Mouse (Mus musculus) thymus, postnatal 14 days (tissue): Measurements from ENCODE around the gene Ldlrad1.

Experiments
- DNase-seq: peaks from one replicate; pipeline ENCODE4 v3.0.0; 2021

Ldlrad1 gene

DNA sequence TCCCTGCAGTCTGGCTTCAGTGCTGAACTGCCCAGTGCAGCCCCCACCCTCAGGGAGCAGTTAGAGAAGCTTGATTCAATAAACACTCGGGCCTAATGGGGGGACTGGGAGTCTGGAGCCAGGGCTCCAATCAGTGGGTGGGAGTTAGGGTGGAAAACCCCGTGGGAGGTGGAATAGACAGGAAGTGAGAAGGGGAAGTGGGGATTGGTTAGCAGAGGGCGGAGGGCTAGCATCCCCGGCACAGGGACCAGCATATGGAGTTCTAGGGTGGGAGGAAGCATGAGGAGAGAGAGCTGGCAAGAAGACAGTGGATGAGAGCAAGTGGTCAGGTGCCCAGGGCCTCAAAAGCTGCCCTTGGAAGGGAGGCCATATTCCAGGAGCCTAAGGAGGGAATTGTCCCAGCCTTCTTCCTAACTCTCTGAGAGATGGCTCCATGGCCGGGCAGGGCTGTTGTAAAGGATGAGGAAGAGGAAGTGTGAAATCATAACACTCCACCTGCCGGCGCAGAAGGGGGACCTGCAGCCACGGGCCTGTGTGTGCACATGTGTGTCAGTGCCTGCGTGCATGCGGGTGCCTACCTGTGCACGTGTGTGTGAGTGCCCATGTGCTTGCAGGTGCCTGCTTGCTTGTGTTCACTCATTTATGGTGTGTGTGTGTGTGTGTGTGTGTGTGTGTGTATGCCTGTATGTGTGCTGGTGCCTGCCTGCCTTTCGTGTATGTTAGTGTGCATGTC is 4.5 kb downstream of the Ldlrad1 start:
- DNase-seq: no peak

DNA sequence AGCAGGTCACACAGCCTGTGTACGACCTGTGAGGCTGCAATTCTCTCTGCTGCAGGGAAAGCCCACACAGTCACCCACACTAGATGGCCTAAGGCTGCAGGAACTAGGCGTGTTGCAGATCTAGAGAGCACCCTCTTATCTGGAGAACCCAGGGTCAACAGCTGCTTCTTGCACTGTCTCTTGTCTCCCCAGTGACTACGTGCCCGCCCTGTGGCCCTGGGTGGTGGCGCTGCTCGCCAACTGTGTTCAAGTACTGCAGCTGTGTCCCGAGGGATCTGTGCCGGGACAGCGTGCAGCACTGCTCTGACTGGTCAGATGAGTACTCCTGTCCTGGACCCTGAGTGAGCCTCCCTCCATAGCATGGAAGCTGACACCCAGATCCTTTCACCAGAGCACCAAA is 8.6 kb downstream of the Ldlrad1 start:
- no peak for DNase-seq

DNA sequence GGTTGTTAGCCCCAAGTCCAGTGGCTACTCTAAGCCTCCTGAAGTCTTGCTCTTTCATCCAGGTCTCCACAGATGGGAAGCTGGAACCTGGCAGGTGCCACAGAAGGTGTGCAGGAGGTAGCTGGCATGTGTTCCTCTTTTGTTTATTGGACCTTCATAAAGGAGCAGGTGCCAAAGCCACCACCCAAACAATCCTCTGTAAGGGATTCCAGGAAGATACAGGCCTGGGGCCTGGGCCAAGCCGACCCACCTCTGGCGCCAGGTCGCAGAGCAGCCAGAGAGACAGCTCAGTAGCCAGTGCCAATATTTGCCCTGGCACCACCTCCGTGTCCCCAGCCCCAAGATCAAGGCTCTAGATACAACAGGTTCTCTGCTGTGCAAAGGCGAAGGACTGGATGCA is 12.5 kb downstream of the Ldlrad1 start:
- DNase-seq: no peak

DNA sequence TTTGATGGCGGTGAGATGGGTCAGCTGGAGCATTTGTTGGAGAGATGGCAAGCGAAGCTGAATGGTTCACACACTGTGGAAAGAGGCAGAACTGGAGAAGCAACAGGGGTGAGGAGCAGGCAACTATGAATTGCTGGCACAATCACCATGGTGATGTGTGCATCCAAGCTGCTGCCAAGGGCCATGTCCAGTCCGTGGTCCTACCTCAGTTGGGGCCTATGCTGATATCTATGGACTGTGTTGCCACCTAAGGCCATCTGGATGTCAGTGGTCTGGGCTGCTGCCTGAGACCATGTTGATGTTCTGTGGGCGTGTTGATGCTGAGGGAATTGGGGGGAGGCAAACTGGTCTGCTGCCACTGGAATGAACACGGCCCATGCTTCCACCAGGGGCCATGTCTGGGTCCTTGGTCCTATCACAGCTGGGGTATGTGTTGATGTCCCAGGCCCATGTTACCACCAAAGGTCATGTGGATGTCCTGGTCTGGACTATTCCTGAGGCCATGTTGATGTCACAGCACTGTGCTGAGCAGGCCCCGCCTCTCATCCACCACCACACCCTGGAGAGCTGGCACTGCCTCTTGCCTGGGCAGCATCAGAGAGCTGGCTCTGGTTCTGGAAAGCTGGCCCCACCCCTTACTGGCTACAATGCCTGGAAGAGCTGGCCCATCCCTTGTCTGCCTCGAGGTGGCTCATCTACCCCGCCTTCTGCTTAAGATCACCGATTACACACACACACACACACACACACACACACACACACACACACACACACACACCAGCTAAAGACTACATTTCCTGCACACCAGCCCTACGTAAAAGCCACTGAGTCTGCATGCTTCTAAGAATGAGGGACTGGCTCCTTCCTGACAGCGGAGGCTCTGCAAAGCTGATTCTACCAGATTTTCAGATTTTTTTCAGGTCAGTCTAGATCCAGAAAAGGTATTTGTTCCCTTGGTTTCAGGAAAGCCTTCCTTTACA is 14.5 kb downstream of the Ldlrad1 start:
- DNase-seq: no peak

DNA sequence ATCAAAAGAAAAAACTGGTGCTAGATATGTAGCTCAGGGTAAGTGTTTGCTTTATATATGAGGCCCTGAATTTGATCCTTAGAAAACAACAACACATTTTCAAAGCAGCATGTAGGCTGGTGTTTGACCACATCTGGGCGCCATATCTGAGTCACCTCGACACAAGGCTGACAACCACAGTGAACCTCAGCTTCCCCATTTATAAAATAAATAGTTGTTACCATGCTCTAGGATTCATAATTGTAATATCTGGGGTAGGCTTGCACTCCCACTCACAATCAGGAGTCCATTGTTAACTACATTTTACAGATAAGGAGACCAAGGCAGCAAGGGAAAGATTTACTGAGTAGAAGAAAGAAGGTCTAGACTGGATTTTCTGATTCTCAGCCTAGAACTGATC is 17.3 kb downstream of the Ldlrad1 start:
- DNase-seq: no peak

DNA sequence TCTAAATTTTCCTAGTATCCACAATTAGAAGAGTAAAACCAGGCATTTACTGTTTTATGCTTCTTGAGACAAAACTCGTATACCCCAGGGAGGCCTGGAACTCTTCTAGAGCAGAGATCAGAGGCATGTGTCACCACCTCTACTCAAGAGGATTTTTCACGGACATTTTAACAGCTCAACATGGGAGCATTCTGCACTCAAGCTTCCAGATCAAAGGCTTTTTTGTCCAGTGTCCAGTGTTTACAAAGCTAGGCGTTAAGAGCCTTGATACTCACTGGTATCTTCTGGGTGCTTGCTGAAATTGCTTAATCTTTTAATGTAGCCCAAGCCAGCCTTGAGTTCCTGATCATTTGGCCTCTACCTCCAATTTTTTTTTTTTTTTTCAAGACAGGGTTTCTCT is 23.2 kb downstream of the Ldlrad1 start:
- no peak for DNase-seq

DNA sequence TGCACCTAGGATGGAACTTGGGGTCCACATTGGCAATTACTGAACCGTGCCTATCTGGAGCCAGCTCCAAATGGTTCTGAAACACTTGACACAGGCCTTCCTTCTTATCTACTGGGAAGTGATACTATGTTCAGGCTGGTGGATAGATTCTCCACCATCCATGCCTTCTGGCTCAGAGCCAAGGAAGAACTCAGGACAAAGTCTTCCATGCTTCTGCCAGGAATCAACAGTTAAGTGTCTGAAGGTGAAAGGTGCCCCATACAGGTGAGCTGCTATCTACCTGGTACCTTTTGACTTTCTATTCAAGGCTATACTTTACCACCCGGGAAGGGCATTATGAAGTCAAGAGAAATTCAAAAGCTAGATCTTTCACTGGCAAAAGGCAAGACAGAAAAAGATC is 29.3 kb downstream of the Ldlrad1 start:
- no peak for DNase-seq

DNA sequence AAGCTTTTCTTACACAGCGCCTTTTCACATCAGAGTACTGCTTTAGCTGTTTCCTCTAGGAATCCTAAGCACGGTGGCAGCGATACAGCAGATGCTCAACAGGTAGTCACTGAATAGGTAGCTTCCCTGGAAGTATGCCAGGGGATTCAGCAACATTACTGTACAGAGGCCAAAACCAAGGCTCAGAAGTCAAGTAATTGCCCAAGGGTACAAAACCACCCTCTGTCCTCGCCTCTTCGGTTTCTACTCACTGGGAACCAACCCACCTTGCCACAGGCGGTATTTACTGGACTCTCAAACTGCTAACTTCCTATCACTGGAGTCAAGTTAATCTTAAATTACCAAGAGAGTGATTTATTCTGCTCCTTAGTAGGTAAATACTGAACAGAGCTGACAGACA is 31.2 kb downstream of the Ldlrad1 start:
- DNase-seq: no peak

DNA sequence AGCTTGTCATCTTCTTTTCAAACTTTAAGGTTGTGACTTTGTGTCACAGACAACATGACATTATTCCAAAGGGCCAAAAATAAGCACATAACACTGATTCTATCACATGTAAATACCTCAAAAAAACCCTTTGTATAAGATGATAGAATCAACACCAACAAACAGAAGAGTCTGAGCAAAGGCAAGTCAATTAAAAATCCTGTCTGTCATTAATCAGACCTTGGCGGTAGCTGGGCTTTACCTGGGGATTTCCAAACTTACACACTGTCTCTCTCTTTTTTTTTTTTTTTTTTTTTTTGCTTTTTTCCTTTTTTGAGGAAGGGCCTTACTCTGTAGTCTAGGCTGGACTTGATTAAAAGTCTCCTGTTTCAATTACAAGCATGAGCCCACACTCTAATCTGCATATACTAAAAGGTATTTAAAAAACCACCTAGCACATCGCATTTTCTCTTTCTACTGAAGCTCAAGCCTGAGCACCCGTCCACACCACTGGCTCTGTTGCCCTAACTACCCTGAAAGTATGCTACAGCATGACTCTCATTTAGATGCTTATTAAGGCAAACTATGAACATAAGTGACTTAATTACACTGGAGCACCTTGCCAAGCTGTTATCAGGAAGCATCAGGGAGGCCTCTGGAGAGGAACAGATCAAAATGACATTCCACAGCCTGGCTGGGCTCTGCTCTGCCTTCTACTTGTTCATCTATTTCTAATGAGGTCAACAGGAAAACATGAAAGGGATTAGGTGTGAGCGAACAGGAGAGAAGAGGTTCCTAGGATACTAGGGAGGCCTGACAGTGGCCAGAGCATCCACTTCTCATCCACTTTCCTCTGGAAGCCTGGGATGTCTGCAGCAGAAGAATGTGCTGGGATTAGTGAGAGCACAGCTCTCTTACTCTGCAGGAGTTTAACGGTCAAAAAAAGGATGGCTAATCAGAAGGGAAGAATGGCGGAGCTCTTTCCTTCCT is 34.7 kb downstream of the Ldlrad1 start:
- DNase-seq: no peak

DNA sequence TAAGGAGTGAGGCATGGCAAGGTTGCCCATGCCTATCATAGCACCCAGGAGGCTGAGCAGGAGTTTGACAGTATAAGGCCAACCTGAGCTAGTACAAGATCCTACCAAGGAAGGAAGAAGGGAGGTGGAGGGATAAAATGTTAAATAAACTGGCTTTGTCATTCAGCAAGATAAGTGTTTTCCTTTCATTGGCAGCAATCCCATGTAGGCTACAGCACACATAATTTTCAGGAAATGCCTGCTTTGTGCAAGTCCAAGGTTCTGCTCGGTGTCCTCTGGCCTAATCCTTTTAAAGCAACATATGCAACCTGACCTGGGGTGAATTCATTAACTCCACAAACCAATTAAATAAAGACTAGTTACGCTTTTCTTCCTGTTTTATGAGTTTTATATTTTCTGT is 36.4 kb downstream of the Ldlrad1 start:
- no peak for DNase-seq

DNA sequence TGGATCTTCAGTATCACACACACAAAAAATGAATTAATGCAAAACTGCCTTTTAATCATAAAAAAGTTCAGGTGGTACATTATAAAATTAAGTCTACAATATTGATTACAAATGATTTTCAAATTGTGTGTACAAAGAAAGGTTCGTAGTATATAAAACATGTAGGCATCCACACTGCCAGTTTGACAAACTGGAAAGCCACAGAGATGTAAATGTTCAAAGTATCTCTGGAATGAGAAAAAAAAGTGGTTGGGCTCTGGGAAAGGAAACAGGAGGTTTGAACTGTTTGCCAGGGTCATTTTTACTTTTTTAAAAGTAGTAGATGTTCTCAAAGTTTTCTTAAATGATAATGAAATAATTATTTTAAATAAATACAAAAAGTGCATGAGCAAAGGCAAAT is 37.1 kb downstream of the Ldlrad1 start:
- no peak for DNase-seq

DNA sequence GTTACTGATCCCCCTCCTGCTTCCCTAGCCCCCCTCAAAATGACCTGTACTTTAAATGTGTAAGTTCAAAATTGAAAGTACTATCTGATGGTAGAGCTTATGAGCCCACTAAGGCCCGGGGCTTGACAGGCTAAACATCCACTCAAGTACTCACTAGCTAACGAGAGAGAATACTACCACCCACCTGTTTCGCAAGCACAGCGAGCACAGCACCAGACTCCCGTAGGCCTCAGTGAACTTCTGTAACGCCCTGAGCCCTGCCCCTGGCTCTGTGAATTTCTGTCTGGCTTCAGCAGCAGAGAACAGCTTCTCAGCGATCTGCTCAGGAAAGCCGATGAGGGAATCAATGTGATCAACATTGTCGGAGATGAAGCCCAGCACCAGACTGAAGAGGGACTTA is 38.1 kb downstream of the Ldlrad1 start:
- DNase-seq: no peak

DNA sequence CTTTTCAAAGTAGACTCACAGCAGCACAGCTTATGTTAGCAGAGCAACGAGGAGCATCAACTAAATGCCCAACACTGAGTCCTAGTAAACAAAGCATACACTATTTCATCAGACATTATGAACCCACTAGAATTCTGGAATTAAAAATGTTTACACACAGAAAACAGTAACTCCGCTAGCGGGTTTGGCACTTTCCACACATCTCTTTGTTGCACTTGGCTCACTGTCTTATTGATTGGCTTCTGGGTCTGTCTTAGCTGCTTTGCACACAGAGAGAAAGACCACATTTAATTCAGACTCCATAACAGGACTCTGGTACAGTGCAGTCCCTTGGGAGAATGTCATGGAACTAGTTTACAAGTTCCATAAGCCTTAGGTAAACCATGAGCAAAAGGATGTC is 39.1 kb downstream of the Ldlrad1 start:
- no peak for DNase-seq

DNA sequence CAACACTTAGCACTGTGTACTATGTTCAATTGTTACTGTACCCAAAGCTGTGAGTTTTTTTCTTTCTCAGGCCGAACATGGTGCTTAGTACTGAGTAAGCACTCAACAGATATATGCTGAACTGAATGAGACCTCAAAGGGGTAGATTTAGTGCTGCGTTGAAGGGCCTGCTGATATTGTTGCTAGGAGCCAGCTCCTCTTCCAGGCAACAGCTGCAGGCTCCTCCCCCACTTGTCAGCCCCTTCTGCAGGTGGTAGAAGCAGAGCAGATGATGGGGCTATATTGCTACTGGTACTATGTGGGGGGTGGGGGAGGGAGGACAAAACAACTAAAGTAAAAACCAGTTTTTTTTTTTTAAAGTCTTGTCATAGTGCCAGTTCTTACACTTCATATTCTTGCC is 40.5 kb downstream of the Ldlrad1 start:
- peak; percentile 87 for DNase-seq

DNA sequence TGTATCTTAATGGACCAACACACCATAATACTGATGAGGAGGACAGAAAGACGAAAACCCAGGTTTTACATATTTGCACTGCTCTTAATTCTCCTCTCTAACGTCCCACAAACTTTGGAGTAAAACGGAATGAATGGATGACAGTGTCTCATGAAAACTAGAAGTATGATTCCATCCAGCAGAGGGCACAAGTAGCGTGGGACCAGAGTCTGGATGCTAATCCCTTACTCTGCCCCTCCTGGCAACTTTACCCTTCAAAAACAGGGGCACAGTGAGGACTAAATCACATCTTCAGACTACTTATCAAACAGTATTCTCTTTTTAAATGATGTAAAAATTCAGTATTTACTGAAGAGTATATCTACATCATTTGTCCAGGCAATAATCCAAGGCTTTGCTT is 41.5 kb downstream of the Ldlrad1 start:
- DNase-seq: peak; percentile 76

DNA sequence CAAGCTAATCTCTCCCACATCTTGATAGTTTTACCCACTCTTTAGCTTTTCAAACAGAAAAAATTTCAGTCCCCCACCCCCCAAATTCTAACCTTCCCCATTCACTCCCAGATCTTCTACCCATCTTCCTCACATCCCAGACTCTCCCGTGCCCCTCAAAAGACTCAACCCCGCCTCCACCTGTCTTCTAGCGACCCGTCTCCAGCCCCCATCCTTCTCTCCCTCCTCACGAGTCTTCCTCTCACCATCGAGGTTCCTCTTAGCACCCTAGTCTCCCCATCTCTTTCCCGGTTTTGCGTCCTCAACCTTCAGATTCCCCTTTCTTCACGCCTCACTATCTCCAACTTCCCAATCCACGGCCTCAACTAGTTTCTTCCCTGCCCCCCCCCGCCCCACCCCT is 43.5 kb downstream of the Ldlrad1 start:
- peak; percentile 56 for DNase-seq

DNA sequence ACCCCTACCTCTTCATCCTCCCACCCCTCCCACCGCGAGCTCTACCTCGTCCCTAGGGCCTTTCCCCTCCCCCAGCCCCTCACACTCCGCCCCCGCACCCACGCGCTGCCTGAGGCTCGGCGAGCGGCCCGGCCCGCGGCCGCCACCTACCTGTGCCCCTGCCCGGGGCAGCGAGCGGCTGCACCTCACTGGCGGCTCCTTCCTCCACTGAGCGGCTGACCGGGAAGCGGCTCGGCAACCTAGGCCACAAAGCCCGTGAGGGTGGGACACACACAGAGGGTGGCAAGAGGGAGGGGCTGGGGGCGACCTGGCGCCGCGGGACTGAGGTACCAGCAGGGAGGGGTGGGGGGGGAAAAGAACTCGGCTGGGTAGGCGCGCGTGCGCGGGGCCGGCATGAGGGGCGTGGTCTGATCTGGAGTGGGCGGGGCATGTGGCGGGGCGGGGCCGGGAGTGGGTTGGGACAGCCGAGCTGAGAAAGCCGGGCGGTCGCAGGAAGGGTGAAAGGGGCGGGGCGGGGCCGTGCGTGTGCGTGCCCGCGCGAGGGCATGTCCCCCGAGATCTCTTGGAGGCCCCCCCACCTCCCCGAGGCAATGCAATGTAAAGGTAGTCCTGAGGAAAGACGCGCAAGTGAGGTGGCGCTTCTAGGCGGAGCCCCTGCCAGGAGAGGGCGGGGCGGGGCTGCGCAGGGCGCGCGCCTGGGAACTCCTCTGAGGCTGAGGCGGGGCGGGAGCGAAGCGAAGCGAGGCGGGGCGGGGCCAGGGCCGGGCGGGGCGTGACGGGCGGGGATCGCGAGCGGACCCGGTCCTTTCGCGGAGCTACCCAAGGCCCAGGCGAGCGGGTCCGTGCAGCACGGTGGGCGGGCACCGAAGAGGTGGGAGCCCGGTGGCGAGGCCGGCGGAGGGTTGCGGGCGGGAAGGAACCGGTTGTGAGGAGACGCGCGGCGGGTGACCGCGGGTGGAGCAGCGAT is 44.4 kb downstream of the Ldlrad1 start, which contains the start of the genes Lrrc42 and Hspb11:
Lrrc42 (minus strand) TSS at position 408 of the 967 bp plus-strand sequence.
Hspb11 (plus strand) TSS at position 469 of the 967 bp plus-strand sequence.
- DNase-seq: peak; percentile 99

DNA sequence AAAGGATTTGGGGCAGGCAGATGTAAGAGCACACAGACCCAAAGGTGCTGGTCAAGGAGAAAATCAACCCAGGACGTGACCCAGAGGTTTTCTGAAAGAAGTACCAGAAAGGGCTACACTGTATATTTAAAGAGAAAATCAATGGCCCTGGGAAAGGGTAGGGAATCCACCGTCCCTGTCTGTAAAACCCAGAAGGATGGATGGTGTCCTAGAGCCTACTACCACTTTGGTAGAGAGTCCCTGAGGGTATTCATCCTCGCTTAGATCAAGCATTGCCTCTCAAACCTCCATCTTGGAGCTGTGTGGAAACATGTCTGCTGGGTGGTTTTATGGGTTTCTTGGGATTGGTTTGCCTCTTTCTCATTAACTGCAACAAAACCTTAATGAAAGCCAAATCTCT is 45.4 kb downstream of the Ldlrad1 start:
- DNase-seq: peak; percentile 16

DNA sequence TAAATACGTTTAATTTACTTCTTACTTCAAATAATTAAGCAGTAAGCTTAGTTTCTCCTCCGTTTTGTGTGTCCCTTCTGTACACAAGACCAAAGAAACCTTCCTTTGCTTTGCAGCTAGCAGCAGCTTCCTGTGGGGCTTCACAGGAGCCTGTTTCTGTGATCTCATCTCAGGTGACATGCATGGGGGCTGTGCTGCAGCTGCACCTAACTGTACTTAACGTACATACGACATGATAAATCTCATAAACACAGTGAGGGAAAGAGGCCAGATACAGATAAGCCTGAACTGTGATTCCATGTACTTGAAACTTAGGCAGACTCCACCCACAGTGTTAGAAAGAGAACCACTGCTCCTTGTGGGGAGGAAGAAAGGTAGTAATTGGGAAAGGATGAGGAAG is 51.0 kb downstream of the Ldlrad1 start:
- peak; percentile 82 for DNase-seq
